Mouse (Mus musculus) liver, postnatal 0 days (tissue): ENCODE results near the gene Abcd3. TPM values are rescaled to one million over a fixed set of nuclear protein-coding genes. Genes with fewer than 3 reads are reported as not detected.
A peak's percentile ranks its signal among the peaks of the same experiment; 100 is the strongest.

Experiments
- ATAC-seq: fragments of 200-750 bp; cut with Nextera tagmentation; 2 replicates; pipeline ENCODE4 v1.8.0; 2017; ENCODE audit warnings: mild to moderate bottlenecking, moderate library complexity
- DNase-seq: peaks from one replicate; pipeline ENCODE4 v3.0.0-alpha.2; 2016
- H3K27ac ChIP-seq: fragments of 300-500 bp; sonication (generic); 2 replicates; pipeline ENCODE4 v1.5.1; 2014; ENCODE audit warnings: antibody characterized with exemption, moderate library complexity, mild to moderate bottlenecking, low read depth
- H3K27me3 ChIP-seq: fragments of 300-500 bp; sonication (generic); 2 replicates; pipeline ENCODE4 v1.6.1; 2014; ENCODE audit warnings: low read length, control low read depth, mixed read lengths; ENCODE audit not compliant: insufficient read depth
- H3K36me3 ChIP-seq: fragments of 300-500 bp; sonication (generic); replicated peaks from 2 replicates; pipeline ENCODE4 v1.6.1; 2014; ENCODE audit warnings: mild to moderate bottlenecking, control low read depth, low read length, moderate library complexity, mixed read lengths; ENCODE audit not compliant: insufficient read depth
- H3K4me1 ChIP-seq: fragments of 300-500 bp; sonication (generic); 2 replicates; pipeline ENCODE4 v1.6.1; 2014; ENCODE audit warnings: antibody characterized with exemption, mild to moderate bottlenecking, control low read depth; ENCODE audit not compliant: insufficient read depth
- H3K4me2 ChIP-seq: fragments of 300-500 bp; sonication (generic); 2 replicates; pipeline ENCODE4 v1.6.1; 2014; ENCODE audit warnings: low read depth, mild to moderate bottlenecking, low read length, moderate library complexity, mixed read lengths
- H3K4me3 ChIP-seq: fragments of 300-500 bp; sonication (generic); 2 replicates; pipeline ENCODE4 v1.5.1; 2014; ENCODE audit warnings: low read depth, low read length
- H3K9ac ChIP-seq: fragments of 300-500 bp; sonication (generic); replicated peaks from 2 replicates; pipeline ENCODE4 v1.6.1; 2014; ENCODE audit warnings: mild to moderate bottlenecking, moderate library complexity
- H3K9me3 ChIP-seq: fragments of 300-500 bp; sonication (generic); 2 replicates; pipeline ENCODE4 v1.6.1; 2016; ENCODE audit warnings: mild to moderate bottlenecking, control low read depth, low read length, mixed read lengths
- CTCF ChIP-seq: sonication (generic); IDR thresholded peaks from 2 replicates; pipeline ENCODE4 v1.5.1; 2016; ENCODE audit warnings: antibody characterized with exemption, low read depth
- EP300 ChIP-seq: IDR thresholded peaks from 2 replicates; pipeline ENCODE4 v1.6.1; 2016; ENCODE audit warnings: antibody characterized with exemption, low read depth, mild to moderate bottlenecking
- WGBS: fragments of 180-500 bp; shearing (Covaris S2); extraction: QIAGEN DNeasy Blood & Tissue Kit; methylation state at CpG from one replicate; pipeline ENCODE4 v1.1.7; 2014; ENCODE audit not compliant: insufficient replicate concordance; 5-methylcytosine and 5-hydroxymethylcytosine counted together
- polyA plus RNA-seq: library from polyadenylated mRNA; unstranded; fragments of >200 nt; fragmentation: Nextera tagmentation; extraction: Ambion mirVana; gene quantifications from 2 replicates; pipeline ENCODE4 v1.2.1, GENCODE M21; 2015

The Abcd3 gene
- polyA plus RNA-seq, 1 experiment from 2014 or later, result 148 TPM

GRCm38 (mm10) chr3:121850381-121850780 is 35.3 kb upstream of the Abcd3 start:
- H3K9ac ChIP-seq, result no peak overlapping the region
- H3K27me3 ChIP-seq, result no peaks in the 10 kb centered on the region
- no peaks in the 10 kb centered on the region for H3K9me3 ChIP-seq
- 94% methylated on average over 4 of the region's 4 CpGs for WGBS
- H3K27ac ChIP-seq, result no peak overlapping the region
- DNase-seq (no peak), ATAC-seq (no peak)
- no peak overlapping the region for H3K4me2 ChIP-seq
- H3K4me1 ChIP-seq, result no peaks in the 10 kb centered on the region
- H3K36me3 ChIP-seq, result no peaks in the 10 kb centered on the region
- H3K4me3 ChIP-seq, result no peak overlapping the region
- TF ChIP-seq EP300 (no peak), CTCF (no peak)

GRCm38 (mm10) chr3:121847296-121847695 is 32.2 kb upstream of the Abcd3 start:
- Histone ChIP-seq H3K27me3 (no peaks in the 10 kb centered on the region), H3K9ac (no peak overlapping the region), H3K4me1 (peaks cover 6% of the 10 kb centered on the region), H3K27ac (no peak overlapping the region), H3K4me2 (no peak overlapping the region), H3K4me3 (no peak overlapping the region), H3K36me3 (no peaks in the 10 kb centered on the region), H3K9me3 (no peaks in the 10 kb centered on the region)
- no peak for TF ChIP-seq EP300
- no peak for TF ChIP-seq CTCF
- DNase-seq, result no peak
- ATAC-seq, result no peak

GRCm38 (mm10) chr3:121844658-121845057 is 29.6 kb upstream of the Abcd3 start:
- Histone ChIP-seq H3K4me3 (no peak overlapping the region), H3K9me3 (no peaks in the 10 kb centered on the region), H3K27me3 (no peaks in the 10 kb centered on the region), H3K36me3 (no peaks in the 10 kb centered on the region), H3K9ac (no peak overlapping the region), H3K4me2 (no peak overlapping the region), H3K27ac (no peak overlapping the region), H3K4me1 (peaks cover 9% of the 10 kb centered on the region)
- WGBS, result 79% methylated on average over 6 of the region's 6 CpGs
- TF ChIP-seq EP300, result no peak
- TF ChIP-seq CTCF, result no peak
- DNase-seq, result no peak
- no peak for ATAC-seq

GRCm38 (mm10) chr3:121844013-121844412 is 28.9 kb upstream of the Abcd3 start:
- Histone ChIP-seq H3K27ac (no peak overlapping the region), H3K9ac (no peak overlapping the region), H3K4me3 (no peak overlapping the region), H3K4me1 (peaks cover 9% of the 10 kb centered on the region), H3K27me3 (no peaks in the 10 kb centered on the region), H3K4me2 (no peak overlapping the region), H3K9me3 (no peaks in the 10 kb centered on the region), H3K36me3 (no peaks in the 10 kb centered on the region)
- TF ChIP-seq CTCF (no peak), EP300 (no peak)
- ATAC-seq (no peak), DNase-seq (no peak)
- 69% methylated on average over 3 of the region's 3 CpGs for WGBS

GRCm38 (mm10) chr3:121843254-121843653 is 28.2 kb upstream of the Abcd3 start:
- H3K4me3 ChIP-seq, result no peak overlapping the region
- H3K27me3 ChIP-seq, result no peaks in the 10 kb centered on the region
- H3K27ac ChIP-seq, result no peak overlapping the region
- no peak for DNase-seq
- H3K4me2 ChIP-seq, result no peak overlapping the region
- H3K9ac ChIP-seq, result no peak overlapping the region
- no peak for TF ChIP-seq CTCF
- TF ChIP-seq EP300, result no peak
- no peaks in the 10 kb centered on the region for H3K9me3 ChIP-seq
- H3K36me3 ChIP-seq, result no peaks in the 10 kb centered on the region
- H3K4me1 ChIP-seq, result peaks cover 9% of the 10 kb centered on the region
- ATAC-seq, result no peak
- 55% methylated on average over 5 of the region's 5 CpGs for WGBS

- Histone ChIP-seq H3K9me3 (no peaks in the 10 kb centered on the region), H3K4me1 (peaks cover 9% of the 10 kb centered on the region), H3K4me3 (no peak overlapping the region), H3K27me3 (no peaks in the 10 kb centered on the region), H3K9ac (no peak overlapping the region), H3K36me3 (no peaks in the 10 kb centered on the region), H3K4me2 (no peak overlapping the region), H3K27ac (no peak overlapping the region)
- WGBS, result 50% methylated on average over 7 of the region's 7 CpGs
- ATAC-seq, result no peak
- no peak for DNase-seq
- TF ChIP-seq CTCF (no peak), EP300 (no peak)
These were observed 27.3 kb upstream of the Abcd3 start for GRCm38 (mm10) chr3:121842306-121842860.

- no peak overlapping the region for H3K4me2 ChIP-seq
- ATAC-seq, result 0 out of 2 replicates have a peak, but pooled peaks have one; percentile 15
- no peak overlapping the region for H3K27ac ChIP-seq
- WGBS, result 52% methylated on average over 9 of the region's 9 CpGs
- H3K36me3 ChIP-seq, result no peaks in the 10 kb centered on the region
- peaks cover 9% of the 10 kb centered on the region for H3K4me1 ChIP-seq
- H3K4me3 ChIP-seq, result no peak overlapping the region
- DNase-seq, result no peak
- H3K9me3 ChIP-seq, result no peaks in the 10 kb centered on the region
- TF ChIP-seq CTCF (no peak), EP300 (no peak)
- no peak overlapping the region for H3K9ac ChIP-seq
- H3K27me3 ChIP-seq, result no peaks in the 10 kb centered on the region
These were observed 26.4 kb upstream of the Abcd3 start for GRCm38 (mm10) chr3:121841412-121842014.
